Mouse (Mus musculus) heart, adult 2 months (tissue): ENCODE results near the gene Tmem184a. TPM values are rescaled to one million over a fixed set of nuclear protein-coding genes. Genes with fewer than 3 reads are reported as not detected.
A peak's percentile ranks its signal among the peaks of the same experiment; 100 is the strongest.

ENCODE experiments used
- DNase-seq, 2 experiments: peaks; one replicate each; pipeline ENCODE4 v3.0.0; 2021
- H3K27ac ChIP-seq: fragments of 200-600 bp; 2 replicates; pipeline ENCODE4 v1.8.1; 2022
- H3K27me3 ChIP-seq: fragments of 200-500 bp; 2 replicates; pipeline ENCODE4 v1.6.1; 2012; ENCODE audit warnings: mild to moderate bottlenecking, low read length, inconsistent platforms, mixed read lengths; ENCODE audit not compliant: control insufficient read depth, insufficient read depth
- H3K36me3 ChIP-seq: fragments of 200-500 bp; 2 replicates; pipeline ENCODE4 v1.6.1; 2012; ENCODE audit warnings: low read length, inconsistent platforms; ENCODE audit not compliant: control insufficient read depth, insufficient read depth
- H3K4me1 ChIP-seq: fragments of 200-500 bp; 2 replicates; pipeline ENCODE4 v1.6.1; 2011; ENCODE audit warnings: low read length; ENCODE audit not compliant: control insufficient read depth, insufficient read depth
- H3K4me3 ChIP-seq: fragments of 200-600 bp; 2 replicates; pipeline ENCODE4 v1.8.1; 2022
- H3K79me2 ChIP-seq: fragments of 200-500 bp; replicated peaks from 2 replicates; pipeline ENCODE4 v1.6.1; 2012; ENCODE audit warnings: mild to moderate bottlenecking, inconsistent platforms, low read length, moderate library complexity, mixed read lengths; ENCODE audit not compliant: control insufficient read depth, insufficient read depth
- H3K9ac ChIP-seq: fragments of 200-500 bp; 2 replicates; pipeline ENCODE4 v1.6.1; 2012; ENCODE audit warnings: low read depth, mild to moderate bottlenecking, control low read depth, inconsistent platforms, low read length, mixed read lengths
- CTCF ChIP-seq: fragments of 200-600 bp; IDR thresholded peaks from 2 replicates; pipeline ENCODE4 v1.8.1; 2022; ENCODE audit warnings: antibody characterized with exemption, mild to moderate bottlenecking, moderate library complexity
- EP300 ChIP-seq: fragments of 200-500 bp; IDR thresholded peaks from 2 replicates; pipeline ENCODE4 v1.6.1; 2011; ENCODE audit warnings: low read depth, low read length, control low read depth; ENCODE audit not compliant: insufficient read depth
- POLR2A ChIP-seq: fragments of 200-500 bp; IDR thresholded peaks from 2 replicates; pipeline ENCODE4 v1.6.1; 2011; ENCODE audit warnings: mild to moderate bottlenecking, low read depth, low read length, control low read depth; ENCODE audit not compliant: insufficient read depth
- WGBS: fragments of 180-500 bp; shearing (Covaris S2); methylation state at CpG from one replicate; pipeline ENCODE4 v1.1.7; 2018; 5-methylcytosine and 5-hydroxymethylcytosine counted together
- intact Hi-C: fragments of 180-260 bp; cut with DNase I; formaldehyde crosslinking; loops from one replicate; pipeline ENCODE4 v1.15.1; 2025
- microRNA-seq, 2 experiments: library from miRNA; unstranded; fragments of <30 nt; microRNA quantifications; one replicate each; pipeline ENCODE4 v1.2.0; 2021
- polyA plus RNA-seq: library from polyadenylated mRNA; depleted of rRNA; stranded (reverse); fragments of >200 nt; gene quantifications from 2 replicates; pipeline ENCODE4 v1.2.3, GENCODE M21; 2012; rRNA removed
- total RNA-seq, 2 experiments: library from RNA; stranded (reverse); gene quantifications; 2 replicates each; pipeline ENCODE4 v1.2.3; 2021

Gene Tmem184a
- total and polyA plus RNA-seq, 3 experiments, result 0.05 to 1.5 TPM; not detected in 1

- no peak for DNase-seq
- no peak overlapping the region for H3K27ac ChIP-seq
- no peaks in the 10 kb centered on the region for H3K36me3 ChIP-seq
- no peak overlapping the region for H3K9ac ChIP-seq
- intact Hi-C loops, result no loop called here
- H3K27me3 ChIP-seq, result no peaks in the 10 kb centered on the region
- no peaks in the 10 kb centered on the region for H3K4me1 ChIP-seq
- no peaks in the 10 kb centered on the region for H3K79me2 ChIP-seq
- 92% methylated on average over 8 of the region's 8 CpGs for WGBS
- no peak for TF ChIP-seq CTCF
- TF ChIP-seq EP300, result no peak
- TF ChIP-seq POLR2A, result no peak
- no peak overlapping the region for H3K4me3 ChIP-seq
Observed at GRCm38 (mm10) chr5:139768216-139768615, 51.5 kb downstream of the Tmem184a start.

- Histone ChIP-seq H3K4me3 (no peak overlapping the region), H3K4me1 (no peaks in the 10 kb centered on the region), H3K27ac (no peak overlapping the region), H3K79me2 (no peaks in the 10 kb centered on the region), H3K27me3 (no peaks in the 10 kb centered on the region), H3K9ac (no peak overlapping the region), H3K36me3 (no peaks in the 10 kb centered on the region)
- intact Hi-C loops, result no loop called here
- WGBS, result 73% methylated on average over 11 of the region's 11 CpGs
- TF ChIP-seq EP300 (no peak), POLR2A (no peak), CTCF (peak; percentile 68)
- no peak for DNase-seq
Observed at GRCm38 (mm10) chr5:139764296-139764695, 55.4 kb downstream of the Tmem184a start.

GRCm38 (mm10) chr5:139758096-139758495 lies 61.6 kb downstream of the Tmem184a start:
- DNase-seq, result no peak
- Histone ChIP-seq H3K4me3 (no peak overlapping the region), H3K4me1 (no peaks in the 10 kb centered on the region), H3K79me2 (no peaks in the 10 kb centered on the region), H3K27ac (no peak overlapping the region), H3K9ac (no peak overlapping the region), H3K27me3 (no peaks in the 10 kb centered on the region), H3K36me3 (no peaks in the 10 kb centered on the region)
- no peak for TF ChIP-seq EP300
- no peak for TF ChIP-seq POLR2A
- TF ChIP-seq CTCF, result no peak
- WGBS, result 88% methylated on average over 16 of the region's 16 CpGs
- intact Hi-C loops, result no loop called here

- no peaks in the 10 kb centered on the region for H3K4me1 ChIP-seq
- H3K79me2 ChIP-seq, result no peaks in the 10 kb centered on the region
- 91% methylated on average over 2 of the region's 2 CpGs for WGBS
- TF ChIP-seq EP300 (no peak), POLR2A (no peak), CTCF (no peak)
- DNase-seq, result no peak
- H3K9ac ChIP-seq, result no peak overlapping the region
- intact Hi-C loops, result no loop called here
- H3K27ac ChIP-seq, result no peak overlapping the region
- no peak overlapping the region for H3K4me3 ChIP-seq
- H3K27me3 ChIP-seq, result no peaks in the 10 kb centered on the region
- no peaks in the 10 kb centered on the region for H3K36me3 ChIP-seq
Observed at GRCm38 (mm10) chr5:139756586-139756985, 63.1 kb downstream of the Tmem184a start.

- intact Hi-C loops, result no loop called here
- no peaks in the 10 kb centered on the region for H3K36me3 ChIP-seq
- TF ChIP-seq EP300 (no peak), CTCF (no peak)
- H3K79me2 ChIP-seq, result no peaks in the 10 kb centered on the region
- 73% methylated on average over 12 of the region's 12 CpGs for WGBS
- no peak overlapping the region for H3K27ac ChIP-seq
- H3K4me1 ChIP-seq, result no peaks in the 10 kb centered on the region
- H3K27me3 ChIP-seq, result no peaks in the 10 kb centered on the region
- DNase-seq, result no peak
- H3K4me3 ChIP-seq, result no peak overlapping the region
- H3K9ac ChIP-seq, result no peak overlapping the region
Observed at GRCm38 (mm10) chr5:139756135-139756534, 63.6 kb downstream of the Tmem184a start.

- 35% methylated on average over 12 of the region's 12 CpGs for WGBS
- Histone ChIP-seq H3K36me3 (no peaks in the 10 kb centered on the region), H3K27ac (no peak overlapping the region), H3K9ac (no peak overlapping the region), H3K27me3 (no peaks in the 10 kb centered on the region), H3K4me3 (no peak overlapping the region), H3K4me1 (no peaks in the 10 kb centered on the region), H3K79me2 (no peaks in the 10 kb centered on the region)
- peak; percentile 89 for TF ChIP-seq CTCF
- TF ChIP-seq POLR2A, result no peak
- TF ChIP-seq EP300, result no peak
- DNase-seq, result peak; percentile 33 to 66
- intact Hi-C loops, result no loop called here
Observed at GRCm38 (mm10) chr5:139754753-139755152, 65.0 kb downstream of the Tmem184a start.

Small RNA genes lying within 50 kb of the gene (microRNA-seq; reads per million reads assigned to microRNA genes)
- gene Mir7037, result 0.77 to 1.1 reads per million in 2 experiments

Other genes with a start within 250 kb of the Tmem184a start
- 1 to 10 TPM; 1.9 to 2.0 TPM for gene Micall2, start 83.6 kb downstream of the Tmem184a start, total RNA-seq
- 2.9 and 3.3 TPM in 2 replicates for gene Micall2, start 83.6 kb downstream of the Tmem184a start, polyA plus RNA-seq
- gene Ints1, start 44.2 kb downstream of the Tmem184a start, total RNA-seq, result 10 to 100 TPM; 40.2 to 40.9 TPM
- gene Ints1, start 44.2 kb downstream of the Tmem184a start, polyA plus RNA-seq, result 35.1 and 40.3 TPM in 2 replicates
- gene Mafk, start 28.4 kb downstream of the Tmem184a start, total RNA-seq, result 10 to 100 TPM; 33.2 to 34.1 TPM
- 22.8 and 23.6 TPM in 2 replicates for gene Mafk, start 28.4 kb downstream of the Tmem184a start, polyA plus RNA-seq
- gene Gm26938, start 6.5 kb upstream of the Tmem184a start, total RNA-seq, result not detected
- gene Gm26938, start 6.5 kb upstream of the Tmem184a start, polyA plus RNA-seq, result not detected in 2 replicates
- gene Psmg3, start 7.0 kb upstream of the Tmem184a start, total RNA-seq, result 10 to 100 TPM in 1 of 2 experiments, 1 to 10 TPM in 1; 9.9 to 11.3 TPM
- 14.2 and 15.7 TPM in 2 replicates for gene Psmg3, start 7.0 kb upstream of the Tmem184a start, polyA plus RNA-seq
- under 1 TPM in 1 of 2 experiments, not detected in 1; 0.14 TPM for gene Elfn1, start 88.0 kb upstream of the Tmem184a start, total RNA-seq
- gene Elfn1, start 88.0 kb upstream of the Tmem184a start, polyA plus RNA-seq, result 0.18 and 0.25 TPM in 2 replicates